Mouse (Mus musculus) intestine, postnatal 0 days (tissue): ENCODE results near the gene Atp6v0e2. TPM values are rescaled to one million over a fixed set of nuclear protein-coding genes. Genes with fewer than 3 reads are reported as not detected.

Source experiments
- ATAC-seq: fragments of 200-750 bp; cut with Nextera tagmentation; 2 replicates; pipeline ENCODE4 v1.8.0; 2017; ENCODE audit warnings: mild to moderate bottlenecking, moderate TSS enrichment, moderate library complexity
- H3K27ac ChIP-seq: fragments of 300-500 bp; sonication (generic); 2 replicates; pipeline ENCODE4 v1.5.1; 2014; ENCODE audit warnings: mild to moderate bottlenecking, low read depth, low read length, moderate library complexity
- H3K27me3 ChIP-seq: fragments of 300-500 bp; sonication (generic); replicated peaks from 2 replicates; pipeline ENCODE4 v1.6.1; 2014; ENCODE audit warnings: low read length, mixed read lengths; ENCODE audit not compliant: control insufficient read depth, insufficient read depth
- H3K36me3 ChIP-seq: fragments of 300-500 bp; sonication (generic); 2 replicates; pipeline ENCODE4 v1.6.1; 2014; ENCODE audit warnings: mild to moderate bottlenecking, moderate library complexity; ENCODE audit not compliant: control insufficient read depth, insufficient read depth
- H3K4me1 ChIP-seq: fragments of 300-500 bp; sonication (generic); replicated peaks from 2 replicates; pipeline ENCODE4 v1.6.1; 2014; ENCODE audit warnings: antibody characterized with exemption, low read length, mixed read lengths; ENCODE audit not compliant: control insufficient read depth, insufficient read depth
- H3K4me2 ChIP-seq: fragments of 300-500 bp; sonication (generic); replicated peaks from 2 replicates; pipeline ENCODE4 v1.6.1; 2014; ENCODE audit warnings: low read depth, mild to moderate bottlenecking, moderate library complexity
- H3K4me3 ChIP-seq: fragments of 300-500 bp; sonication (generic); 2 replicates; pipeline ENCODE4 v1.5.1; 2014; ENCODE audit warnings: low read depth, low read length
- H3K9ac ChIP-seq: fragments of 300-500 bp; sonication (generic); 2 replicates; pipeline ENCODE4 v1.6.1; 2014; ENCODE audit warnings: mild to moderate bottlenecking, low read depth, low read length
- H3K9me3 ChIP-seq: fragments of 300-500 bp; sonication (generic); 2 replicates; pipeline ENCODE4 v1.6.1; 2016; ENCODE audit warnings: mixed run types; ENCODE audit not compliant: control insufficient read depth
- CTCF ChIP-seq: sonication (generic); IDR thresholded peaks from 2 replicates; pipeline ENCODE4 v1.5.1; 2016; ENCODE audit warnings: low read depth, mild to moderate bottlenecking, control low read depth, antibody characterized with exemption, moderate library complexity
- WGBS: fragments of 180-500 bp; shearing (Covaris S2); extraction: QIAGEN DNeasy Blood & Tissue Kit; methylation state at CpG from one replicate; pipeline ENCODE4 v1.1.7; 2014; 5-methylcytosine and 5-hydroxymethylcytosine counted together
- polyA plus RNA-seq: library from polyadenylated mRNA; unstranded; fragments of >200 nt; fragmentation: Nextera tagmentation; extraction: Ambion mirVana; gene quantifications from 2 replicates; pipeline ENCODE4 v1.2.1, GENCODE M21; 2015

Atp6v0e2 gene
- polyA plus RNA-seq, 1 experiment from 2014 or later, result 23.7 TPM

DNA sequence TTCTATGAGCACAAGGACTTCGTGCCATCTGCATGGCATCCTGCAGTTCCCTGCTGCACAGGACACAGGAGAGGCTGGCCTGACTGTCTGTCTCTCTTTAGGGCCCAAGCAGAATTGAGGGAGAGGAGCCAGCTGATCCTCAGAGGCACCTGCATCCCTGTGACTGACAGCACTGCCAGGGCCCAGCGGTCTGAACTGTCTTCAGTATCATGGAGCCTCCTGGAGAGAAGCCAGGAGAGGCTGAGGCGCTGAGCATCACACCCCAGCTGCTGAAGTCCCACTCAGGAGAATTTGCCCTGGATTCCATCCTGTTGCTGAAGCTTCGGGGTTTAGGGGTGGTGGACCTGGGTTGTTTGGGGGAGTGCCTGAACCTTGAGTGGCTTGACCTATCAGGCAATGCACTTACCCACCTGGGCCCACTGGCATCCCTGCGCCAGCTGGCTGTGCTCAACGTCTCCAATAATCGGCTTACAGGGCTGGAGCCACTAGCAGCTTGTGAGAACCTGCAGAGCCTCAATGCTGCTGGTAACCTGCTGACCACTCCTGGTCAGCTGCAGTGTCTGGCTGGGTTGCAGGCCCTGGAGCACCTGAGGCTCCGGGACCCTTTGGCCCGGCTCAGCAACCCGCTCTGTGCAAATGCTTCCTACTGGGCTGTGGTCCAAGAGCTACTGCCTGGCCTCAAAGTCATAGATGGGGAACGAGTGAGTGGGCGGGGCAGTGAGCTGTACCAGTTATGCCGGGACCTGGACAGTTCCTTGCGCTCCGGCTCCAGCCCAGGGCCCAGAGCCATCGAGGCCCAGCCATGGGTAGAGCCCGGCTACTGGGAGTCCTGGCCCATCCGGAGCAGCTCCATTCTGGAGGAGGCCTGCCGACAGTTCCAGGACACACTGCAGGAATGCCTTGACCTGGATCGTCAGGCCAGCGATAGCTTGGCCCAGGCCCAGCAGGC, 30.9 kb downstream of the Atp6v0e2 start:
- H3K9ac ChIP-seq, result no peak overlapping the region
- ATAC-seq, result no peak

DNA sequence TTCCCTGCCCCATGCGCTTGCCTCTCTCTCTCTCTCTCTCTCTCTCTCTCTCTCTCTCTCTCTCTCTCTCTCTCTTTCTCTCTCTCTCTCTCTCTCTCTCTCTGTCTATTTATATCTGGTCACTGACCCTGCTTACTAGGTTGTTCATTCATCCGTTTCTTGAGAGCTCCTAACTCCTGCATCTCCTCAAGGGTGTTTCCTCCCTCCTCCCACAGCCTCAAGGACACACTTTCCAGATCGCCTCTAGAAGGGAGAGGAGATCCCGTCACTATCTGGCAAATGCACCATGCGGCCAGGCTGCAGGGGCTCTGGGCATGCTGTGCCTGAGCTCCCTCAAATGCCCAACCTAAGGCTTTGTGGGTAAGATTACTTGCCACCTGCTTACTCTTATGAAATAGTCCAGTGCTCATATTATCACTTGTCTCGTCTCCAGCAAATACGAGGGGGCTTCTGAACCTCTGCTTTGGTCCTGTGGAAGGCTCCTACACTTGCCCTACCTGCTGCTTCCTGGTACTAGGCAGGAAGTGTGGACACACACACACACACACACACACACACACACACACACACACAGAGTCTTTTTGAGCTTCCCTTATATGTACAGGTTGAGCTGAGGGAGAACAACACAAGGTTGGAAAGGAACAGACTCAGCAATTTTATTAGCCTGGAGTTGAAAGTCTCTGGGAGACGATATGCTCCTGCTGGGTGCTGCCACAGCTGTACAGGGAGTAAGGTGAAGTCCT, 31.8 kb downstream of the Atp6v0e2 start:
- H3K4me1 ChIP-seq, result 0 out of 2 replicates have a peak, but pooled peaks cover 7% of the 10 kb centered on the region
- no peak overlapping the region for H3K4me2 ChIP-seq
- peaks cover 4% of the 10 kb centered on the region; the same call in 1 of the 2 replicates for H3K36me3 ChIP-seq
- no peak overlapping the region for H3K9ac ChIP-seq
- TF ChIP-seq CTCF, result no peak
- WGBS, result 54% methylated on average over 8 of the region's 8 CpGs
- no peaks in the 10 kb centered on the region for H3K27me3 ChIP-seq
- H3K27ac ChIP-seq, result no peak overlapping the region; the same call in 1 of the 2 replicates
- no peak for ATAC-seq
- H3K4me3 ChIP-seq, result no peak overlapping the region
- no peaks in the 10 kb centered on the region for H3K9me3 ChIP-seq

More for the DNA sequence above, 30.9 kb downstream of the Atp6v0e2 start:
- H3K4me2 ChIP-seq, result 0 out of 2 replicates have a peak overlapping the region, but pooled peaks have one; percentile 6
- no peaks in the 10 kb centered on the region for H3K9me3 ChIP-seq
- 56% methylated on average over 21 of the region's 21 CpGs for WGBS
- no peak for TF ChIP-seq CTCF
- peaks cover 5% of the 10 kb centered on the region; the same call in 1 of the 2 replicates for H3K36me3 ChIP-seq
- H3K27me3 ChIP-seq, result no peaks in the 10 kb centered on the region
- no peak overlapping the region for H3K4me3 ChIP-seq
- H3K27ac ChIP-seq, result peak overlapping the region; percentile 57
- H3K4me1 ChIP-seq, result 0 out of 2 replicates have a peak, but pooled peaks cover 6% of the 10 kb centered on the region

DNA sequence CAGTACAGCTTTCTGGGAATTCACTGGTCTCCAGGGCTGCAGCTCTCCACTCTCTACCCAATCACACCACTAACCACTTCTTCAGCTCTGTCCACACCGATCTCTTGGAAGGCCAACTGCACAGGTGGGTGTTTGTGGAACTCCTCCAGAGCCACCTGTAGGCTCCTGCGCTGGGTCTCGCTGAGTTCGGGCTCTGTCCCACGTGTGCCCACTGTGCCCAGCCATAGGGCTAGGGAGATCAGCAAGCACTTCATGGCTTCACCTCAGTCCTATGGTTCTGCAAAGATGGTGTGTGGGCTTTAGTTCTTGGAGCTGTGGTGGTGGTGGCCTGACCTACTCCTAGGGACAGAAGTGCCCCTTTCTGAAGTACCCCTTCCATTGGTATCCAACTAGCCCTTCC, 34.6 kb downstream of the Atp6v0e2 start:
- ATAC-seq, result no peak
- peak overlapping the region; percentile 28; the same call in 1 of the 2 replicates for H3K27ac ChIP-seq
- 0 out of 2 replicates have a peak overlapping the region, but pooled peaks have one; percentile 26 for H3K9ac ChIP-seq
- no peak for TF ChIP-seq CTCF
- H3K9me3 ChIP-seq, result no peaks in the 10 kb centered on the region
- no peaks in the 10 kb centered on the region; the same call in 1 of the 2 replicates for H3K36me3 ChIP-seq
- peak overlapping the region; percentile 47 for H3K4me2 ChIP-seq
- 77% methylated on average over 5 of the region's 5 CpGs for WGBS
- peak overlapping the region; percentile 18 for H3K4me3 ChIP-seq
- H3K27me3 ChIP-seq, result no peaks in the 10 kb centered on the region
- 0 out of 2 replicates have a peak, but pooled peaks cover 7% of the 10 kb centered on the region for H3K4me1 ChIP-seq

DNA sequence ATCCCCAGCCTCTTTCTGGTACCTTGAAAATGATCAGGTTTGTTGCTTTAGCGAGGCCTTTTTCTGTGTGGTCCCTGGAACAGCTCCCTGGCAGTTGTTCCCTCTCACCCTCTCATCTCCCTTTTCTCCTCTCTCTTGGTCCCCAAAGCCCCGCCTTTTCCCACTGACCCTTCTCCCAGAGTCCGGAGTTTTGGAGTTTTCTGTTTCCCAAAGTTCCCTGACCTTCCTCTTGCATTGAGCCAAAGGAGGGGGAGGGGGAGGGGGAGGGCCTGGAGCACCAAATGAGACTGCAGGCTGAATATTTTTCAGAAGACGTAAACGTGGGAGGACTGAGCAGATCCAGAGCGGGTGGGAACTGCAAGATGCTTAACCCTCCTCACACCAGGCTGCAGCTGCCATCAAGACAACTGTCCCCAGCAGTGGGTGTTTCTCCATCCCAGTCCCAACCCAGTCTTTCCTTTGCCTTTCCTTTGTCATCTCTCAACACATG, 35.2 kb downstream of the Atp6v0e2 start, which contains the start of gene Rarres2:
TSS of gene Rarres2 (minus strand) at position 218 of the 490 bp plus-strand sequence.
- H3K9me3 ChIP-seq, result no peaks in the 10 kb centered on the region
- no peak for ATAC-seq
- no peak for TF ChIP-seq CTCF
- WGBS, result 36% methylated on average over 6 of the region's 6 CpGs
- 0 out of 2 replicates have a peak within 1 kb of the TSS, but pooled peaks have one; percentile 26 for H3K9ac ChIP-seq
- H3K27ac ChIP-seq, result peak within 1 kb of the TSS; percentile 28
- H3K4me3 ChIP-seq, result peak within 1 kb of the TSS; percentile 18
- no peaks in the 10 kb centered on the region for H3K27me3 ChIP-seq
- H3K36me3 ChIP-seq, result no peaks in the 10 kb centered on the region; the same call in 1 of the 2 replicates
- H3K4me1 ChIP-seq, result 0 out of 2 replicates have a peak, but pooled peaks cover 7% of the 10 kb centered on the region
- peak within 1 kb of the TSS; percentile 47 for H3K4me2 ChIP-seq

DNA sequence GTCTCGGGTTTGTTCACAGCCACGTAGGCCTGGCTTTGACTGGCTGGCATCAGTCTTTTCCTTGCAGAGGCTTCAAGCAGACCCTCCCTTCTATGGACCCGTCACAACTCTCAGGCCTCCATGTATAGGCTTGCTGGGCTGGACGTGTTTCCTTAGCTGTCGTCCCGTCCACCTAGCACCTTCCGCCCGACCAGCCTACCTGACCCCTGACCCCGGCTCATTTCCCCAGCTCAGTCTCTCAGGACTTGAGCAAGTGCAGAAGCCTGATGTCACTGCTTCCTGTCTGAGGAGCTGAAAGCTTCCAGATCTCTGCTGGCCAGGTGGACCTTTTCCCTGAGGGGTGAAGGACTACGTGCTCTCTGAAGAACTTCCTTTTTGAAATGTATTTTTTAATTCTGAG, 35.9 kb downstream of the Atp6v0e2 start:
- no peak overlapping the region for H3K4me2 ChIP-seq
- ATAC-seq, result no peak

More for the DNA sequence above, 35.9 kb downstream of the Atp6v0e2 start:
- H3K9me3 ChIP-seq, result no peaks in the 10 kb centered on the region
- H3K4me1 ChIP-seq, result 0 out of 2 replicates have a peak, but pooled peaks cover 7% of the 10 kb centered on the region
- no peak overlapping the region for H3K4me3 ChIP-seq
- H3K9ac ChIP-seq, result no peak overlapping the region
- TF ChIP-seq CTCF, result no peak
- WGBS, result 54% methylated on average over 10 of the region's 10 CpGs
- H3K27ac ChIP-seq, result peak overlapping the region; percentile 15; the same call in 1 of the 2 replicates
- H3K36me3 ChIP-seq, result no peaks in the 10 kb centered on the region; the same call in 1 of the 2 replicates
- no peaks in the 10 kb centered on the region for H3K27me3 ChIP-seq
